7 mouse cellular contexts compared by ENCODE assay signal in the genomic region with DNA sequence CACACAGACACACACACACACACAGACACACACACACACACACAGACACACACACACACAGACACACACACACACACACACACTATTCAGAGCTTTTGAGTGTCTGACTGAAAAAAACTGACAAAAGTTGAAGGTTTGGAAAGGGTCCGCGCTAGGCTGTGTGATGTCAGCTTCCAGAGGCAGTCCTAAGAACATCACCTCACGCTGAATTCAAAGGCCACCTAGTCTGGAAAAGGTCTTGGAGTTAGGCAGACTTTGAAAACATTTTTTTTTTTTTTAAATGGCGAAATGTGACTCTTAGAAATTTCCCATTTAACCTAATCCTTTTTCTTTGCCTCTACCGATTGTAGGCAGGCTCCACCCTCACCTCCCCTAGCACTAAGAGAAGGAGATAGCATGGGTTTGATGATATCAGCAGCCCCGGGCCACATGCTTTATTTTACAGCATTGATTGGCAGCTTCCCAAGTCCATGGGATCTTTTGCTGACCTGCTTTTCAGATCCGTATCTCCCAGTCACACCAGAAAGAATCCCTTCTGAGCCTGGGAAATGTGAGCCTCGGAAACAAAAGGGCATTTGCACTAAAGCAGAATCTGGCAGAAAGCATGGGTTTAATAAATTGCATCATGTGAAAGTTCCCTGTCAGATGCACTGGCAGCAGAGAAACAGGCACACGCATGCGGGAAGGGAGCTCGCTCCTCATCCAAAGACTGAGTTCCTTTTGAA.
DNase-seq lines count a peak whose midpoint lies in the region; ATAC-seq and TF ChIP-seq lines count a peak whose summit lies in the region.

No protein-coding gene starts in this region.

- H3K27ac ChIP-seq in forebrain, embryonic 12.5 days = peak overlapping the region; percentile 95
- peak overlapping the region; percentile 84 for H3K27ac ChIP-seq in hindbrain, postnatal 0 days
- peak overlapping the region; percentile 93 for H3K27ac ChIP-seq in midbrain, embryonic 12.5 days (replicated peaks)

- H3K27me3 ChIP-seq in forebrain, embryonic 12.5 days = no peaks in the 10 kb centered on the region
- H3K27me3 ChIP-seq in hindbrain, postnatal 0 days (ENCODE audit: insufficient read depth, low read length) = no peaks in the 10 kb centered on the region
- H3K27me3 ChIP-seq in midbrain, embryonic 12.5 days = no peaks in the 10 kb centered on the region

- peaks cover 43% of the 10 kb centered on the region for H3K4me1 ChIP-seq in forebrain, embryonic 12.5 days
- peaks cover 12% of the 10 kb centered on the region for H3K4me1 ChIP-seq in hindbrain, postnatal 0 days (ENCODE audit: insufficient read depth, low read length)
- peaks cover 34% of the 10 kb centered on the region for H3K4me1 ChIP-seq in midbrain, embryonic 12.5 days

- no peaks in the 10 kb centered on the region for H3K36me3 ChIP-seq in forebrain, embryonic 12.5 days (replicated peaks)
- H3K36me3 ChIP-seq in hindbrain, postnatal 0 days (ENCODE audit: insufficient read depth, low read length) = no peaks in the 10 kb centered on the region
- no peaks in the 10 kb centered on the region for H3K36me3 ChIP-seq in midbrain, embryonic 12.5 days

- no peak overlapping the region for H3K4me3 ChIP-seq in forebrain, embryonic 12.5 days (replicated peaks)
- H3K4me3 ChIP-seq in hindbrain, postnatal 0 days (ENCODE audit: low read length) = peak overlapping the region; percentile 11; the same call in 1 of the 2 replicates
- H3K4me3 ChIP-seq in midbrain, embryonic 12.5 days = no peak overlapping the region

- peak overlapping the region; percentile 57 for H3K4me2 ChIP-seq in forebrain, embryonic 12.5 days
- H3K4me2 ChIP-seq in hindbrain, postnatal 0 days (ENCODE audit: low read depth, low read length) = peak overlapping the region; percentile 67
- peak overlapping the region; percentile 48 for H3K4me2 ChIP-seq in midbrain, embryonic 12.5 days (replicated peaks)

- WGBS in forebrain, embryonic 12.5 days = 9% methylated on average over 11 of the region's 11 CpGs
- 8% methylated on average over 11 of the region's 11 CpGs for WGBS in hindbrain, postnatal 0 days
- WGBS in midbrain, embryonic 12.5 days = 13% methylated on average over 11 of the region's 11 CpGs

- no peaks in the 10 kb centered on the region for H3K9me3 ChIP-seq in forebrain, embryonic 12.5 days
- no peaks in the 10 kb centered on the region for H3K9me3 ChIP-seq in hindbrain, postnatal 0 days (ENCODE audit: low read length)
- H3K9me3 ChIP-seq in midbrain, embryonic 12.5 days = no peaks in the 10 kb centered on the region

- ATAC-seq in forebrain, embryonic 12.5 days (ENCODE audit: low FRiP score) = no peak
- no peak for ATAC-seq in hindbrain, postnatal 0 days
- 0 out of 2 replicates have a peak, but pooled peaks have one; percentile 13 for ATAC-seq in midbrain, embryonic 12.5 days (ENCODE audit: low FRiP score, low read depth)

- H3K9ac ChIP-seq in forebrain, embryonic 12.5 days = peak overlapping the region; percentile 33; the same call in 1 of the 2 replicates
- H3K9ac ChIP-seq in hindbrain, postnatal 0 days (replicated peaks; ENCODE audit: low read length) = peak overlapping the region; percentile 37; the same call in 1 of the 2 replicates
- no peak overlapping the region; the same call in 1 of the 2 replicates for H3K9ac ChIP-seq in midbrain, embryonic 12.5 days (replicated peaks)

- TF ChIP-seq CTCF in hindbrain, postnatal 0 days (IDR thresholded peaks at IDR 0.05; ENCODE audit: low read depth) = no peak

- peak; percentile 82 for DNase-seq in NIH3T3 (ENCODE audit: low read depth)
- DNase-seq in brain, embryonic 18.5 days (ENCODE audit: low read depth, low spot score) = peak; percentile 40
- peak; percentile 71 for DNase-seq in hindbrain, postnatal 0 days (ENCODE audit: low spot score)
- DNase-seq in layer of hippocampus, postnatal 36 days = peak; percentile 26 to 41
- DNase-seq in thymus, postnatal 14 days = peak; percentile 47
